ENCODE assay signal across 9 mouse cellular contexts in the genomic region with DNA sequence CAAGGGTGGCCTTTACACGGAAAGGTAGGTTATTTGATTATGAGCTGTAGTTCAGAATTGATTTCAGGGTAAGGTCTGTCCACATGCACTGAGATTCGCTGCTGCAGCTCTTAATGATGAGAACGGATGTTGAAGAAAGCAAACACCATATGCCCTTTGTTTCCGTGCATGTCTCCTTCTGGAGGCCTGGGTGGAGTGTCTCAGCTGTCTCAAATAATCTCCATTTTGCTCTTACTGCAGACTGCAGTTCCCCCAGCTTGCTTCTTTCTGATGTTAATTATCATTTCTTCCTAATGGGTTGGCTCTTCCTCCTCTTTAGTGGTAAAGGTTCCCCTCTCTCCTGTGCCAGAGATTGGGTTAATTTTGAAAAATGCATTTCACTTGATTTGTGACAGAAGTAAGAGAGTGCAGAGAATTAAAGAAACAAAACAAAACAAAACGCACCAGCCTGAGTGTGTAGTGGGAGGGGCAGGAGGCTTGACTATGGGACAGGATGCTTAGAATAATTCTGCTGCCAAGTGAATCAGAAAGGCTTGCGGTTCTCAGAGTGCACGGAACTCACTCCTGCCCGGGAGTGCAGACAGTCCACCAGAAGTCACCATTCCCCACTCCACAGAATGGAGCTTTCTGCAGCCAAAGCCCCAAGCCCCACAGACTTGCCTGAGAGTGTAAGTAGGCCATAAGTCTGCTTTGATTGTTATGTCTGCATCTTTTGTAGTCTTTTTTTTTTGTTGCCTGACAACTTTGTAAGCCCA.
DNase-seq lines count a peak whose midpoint lies in the region; ATAC-seq and TF ChIP-seq lines count a peak whose summit lies in the region.
"Had no signal": no experiment of that assay in that cellular context is flagged by ENCODE, and none has a peak within 500 bp of the region (broad histone marks: within the 10 kb centered on the region; RNA-seq: fewer than 3 reads in every experiment).

No protein-coding gene starts in this region.

- no peaks in the 10 kb centered on the region for H3K36me3 ChIP-seq in kidney, postnatal 0 days (ENCODE audit: insufficient read depth, low read length)
- H3K36me3 ChIP-seq in hindbrain, embryonic 13.5 days = no peaks in the 10 kb centered on the region
- no peaks in the 10 kb centered on the region for H3K36me3 ChIP-seq in liver, embryonic 11.5 days (ENCODE audit: control insufficient read depth, insufficient read depth, low read length)
- H3K36me3 ChIP-seq: liver, embryonic 13.5 days had no signal

- no peaks in the 10 kb centered on the region for H3K27me3 ChIP-seq in kidney, postnatal 0 days (ENCODE audit: insufficient read depth, low read length)
- peaks cover 19% of the 10 kb centered on the region; the same call in 1 of the 2 replicates for H3K27me3 ChIP-seq in hindbrain, embryonic 13.5 days
- H3K27me3 ChIP-seq in liver, embryonic 11.5 days (replicated peaks; ENCODE audit: control insufficient read depth, insufficient read depth, low read length) = peaks cover 4% of the 10 kb centered on the region; the same call in 1 of the 2 replicates
- H3K27me3 ChIP-seq: liver, embryonic 13.5 days had no signal

- H3K4me2 ChIP-seq in kidney, postnatal 0 days (ENCODE audit: low read length) = 0 out of 2 replicates have a peak overlapping the region, but pooled peaks have one; percentile 3
- no peak overlapping the region for H3K4me2 ChIP-seq in hindbrain, embryonic 13.5 days
- no peak overlapping the region for H3K4me2 ChIP-seq in liver, embryonic 11.5 days
- H3K4me2 ChIP-seq: liver, embryonic 13.5 days had no signal

- peak; percentile 59 for DNase-seq in kidney, postnatal 0 days (ENCODE audit: low spot score)
- no peak for DNase-seq in kidney, adult 8-10 months
- DNase-seq in adrenal gland, postnatal 25 days = no peak
- DNase-seq in adrenal gland, postnatal 4 days (ENCODE audit: low spot score in 2 of 2) = no peak
- DNase-seq in liver, embryonic 11.5 days (ENCODE audit: low spot score) = no peak
- DNase-seq: liver, embryonic 13.5 days had no signal

- no peak for ATAC-seq in kidney, postnatal 0 days (replicated peaks; ENCODE audit: low FRiP score, low read depth)
- peak; percentile 73 for ATAC-seq in activated CD4-positive, CD25-positive, alpha-beta regulatory T cell, adult 4 months
- 0 out of 2 replicates have a peak, but pooled peaks have one; percentile 39 for ATAC-seq in hindbrain, embryonic 13.5 days (ENCODE audit: low FRiP score)
- peak; percentile 66; the same call in 1 of the 2 replicates for ATAC-seq in neutrophil, adult 5-6 weeks (ENCODE audit: extremely low read depth, insufficient number of reproducible peaks, low FRiP score, poor library complexity, severe bottlenecking)
- ATAC-seq in liver, embryonic 11.5 days (replicated peaks; ENCODE audit: low FRiP score) = no peak

- no peaks in the 10 kb centered on the region for H3K9me3 ChIP-seq in kidney, postnatal 0 days (replicated peaks; ENCODE audit: low read length)
- no peaks in the 10 kb centered on the region for H3K9me3 ChIP-seq in hindbrain, embryonic 13.5 days
- no peaks in the 10 kb centered on the region for H3K9me3 ChIP-seq in liver, embryonic 11.5 days (ENCODE audit: control insufficient read depth, low read length)
- H3K9me3 ChIP-seq: liver, embryonic 13.5 days had no signal

- 32% methylated on average over 8 of the region's 8 CpGs for WGBS in kidney, postnatal 0 days
- WGBS in hindbrain, embryonic 13.5 days = 28% methylated on average over 8 of the region's 8 CpGs
- WGBS in liver, embryonic 11.5 days = 60% methylated on average over 8 of the region's 8 CpGs

- H3K9ac ChIP-seq in kidney, postnatal 0 days (ENCODE audit: low read depth, low read length) = no peak overlapping the region
- H3K9ac ChIP-seq in hindbrain, embryonic 13.5 days = no peak overlapping the region
- no peak overlapping the region for H3K9ac ChIP-seq in liver, embryonic 11.5 days (ENCODE audit: low read depth, low read length)
- H3K9ac ChIP-seq: liver, embryonic 13.5 days had no signal

- TF ChIP-seq CTCF in kidney, postnatal 0 days (IDR thresholded peaks at IDR 0.05; ENCODE audit: low read depth) = no peak

- H3K4me3 ChIP-seq in kidney, postnatal 0 days (replicated peaks; ENCODE audit: low read depth, low read length) = no peak overlapping the region
- no peak overlapping the region for H3K4me3 ChIP-seq in hindbrain, embryonic 13.5 days
- no peak overlapping the region for H3K4me3 ChIP-seq in liver, embryonic 11.5 days (ENCODE audit: low read depth, low read length)
- H3K4me3 ChIP-seq: liver, embryonic 13.5 days had no signal

- H3K4me1 ChIP-seq in kidney, postnatal 0 days (replicated peaks; ENCODE audit: insufficient read depth, low read length) = no peaks in the 10 kb centered on the region
- H3K4me1 ChIP-seq in hindbrain, embryonic 13.5 days (replicated peaks) = peaks cover 11% of the 10 kb centered on the region
- peaks cover 6% of the 10 kb centered on the region; the same call in 1 of the 2 replicates for H3K4me1 ChIP-seq in liver, embryonic 11.5 days (replicated peaks; ENCODE audit: control insufficient read depth, insufficient read depth, low read length)

- peak overlapping the region; percentile 47; the same call in 1 of the 2 replicates for H3K27ac ChIP-seq in kidney, postnatal 0 days
- peak overlapping the region; percentile 44 for H3K27ac ChIP-seq in hindbrain, embryonic 13.5 days
- H3K27ac ChIP-seq in liver, embryonic 11.5 days (ENCODE audit: low read depth, low read length) = no peak overlapping the region
- H3K27ac ChIP-seq: liver, embryonic 13.5 days had no signal

Comparison
In these comparisons a context has a peak if more than half of its experiments do, and no peak if none do; other contexts are left out.
1. ATAC-seq: peak in activated CD4-positive, CD25-positive, alpha-beta regulatory T cell, adult 4 months (single experiment), hindbrain, embryonic 13.5 days (single experiment) and neutrophil, adult 5-6 weeks (single experiment); none in kidney, postnatal 0 days (single experiment) and liver, embryonic 11.5 days (single experiment).